Mouse (Mus musculus): Measurements from ENCODE around the gene Cavin1. TPM values are rescaled to one million over a fixed set of nuclear protein-coding genes. Genes with fewer than 3 reads are reported as not detected.
A peak's percentile ranks its signal among the peaks of the same experiment; 100 is the strongest.

Gene Cavin1
- total RNA-seq, 1 experiment from 2014 or later: 13.4 TPM

DNA sequence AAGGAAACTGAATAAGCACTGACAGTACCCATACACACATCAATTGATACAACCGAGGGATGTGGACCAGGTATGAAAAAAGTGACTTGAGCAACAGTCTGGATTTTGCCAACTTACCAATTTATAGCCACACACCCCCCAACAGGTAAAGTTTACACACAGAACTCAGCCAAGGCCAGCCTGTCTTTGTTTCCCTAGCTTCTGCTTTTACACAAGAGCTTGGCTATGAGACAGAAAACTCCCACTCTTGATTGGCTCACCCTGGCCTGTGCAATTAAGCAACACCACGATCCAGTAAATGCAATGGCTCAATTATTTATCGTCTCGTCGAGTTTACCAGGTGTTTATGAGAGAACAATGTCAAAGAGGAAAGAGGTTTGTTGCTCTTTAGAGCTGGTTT, 32.6 kb downstream of the Cavin1 start:
- 0 out of 4 replicates have a peak, but pooled peaks of 1 of the 2 experiments have one; percentile 31 for ATAC-seq (replicated peaks in 1 of 2; ENCODE audit: insufficient read depth in 1 of 2, low FRiP score in 2 of 2, low TSS enrichment in 1 of 2, low read depth in 1 of 2, poor library complexity in 2 of 2, severe bottlenecking in 2 of 2)

DNA sequence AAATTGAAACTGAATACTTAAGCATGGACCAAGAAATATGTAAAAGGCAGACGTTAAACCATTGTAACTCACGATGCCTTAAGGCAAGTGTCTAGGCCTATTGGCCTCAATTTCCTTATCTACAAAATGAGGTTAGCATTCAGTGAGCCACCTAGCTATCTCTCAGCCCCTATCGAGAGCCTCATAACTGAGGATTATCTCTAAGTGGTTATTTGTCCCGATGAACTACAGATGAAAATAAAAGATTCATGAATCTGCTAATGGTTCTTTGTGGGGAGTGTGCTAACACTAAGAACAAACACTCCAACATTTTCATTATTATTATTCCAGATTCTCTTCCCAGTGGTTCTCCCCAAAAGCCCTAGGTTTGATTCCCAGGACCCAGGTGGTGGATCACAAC, 33.4 kb downstream of the Cavin1 start:
- no peak for ATAC-seq (replicated peaks in 1 of 2; ENCODE audit: insufficient read depth in 1 of 2, low FRiP score in 2 of 2, low TSS enrichment in 1 of 2, low read depth in 1 of 2, poor library complexity in 2 of 2, severe bottlenecking in 2 of 2)

DNA sequence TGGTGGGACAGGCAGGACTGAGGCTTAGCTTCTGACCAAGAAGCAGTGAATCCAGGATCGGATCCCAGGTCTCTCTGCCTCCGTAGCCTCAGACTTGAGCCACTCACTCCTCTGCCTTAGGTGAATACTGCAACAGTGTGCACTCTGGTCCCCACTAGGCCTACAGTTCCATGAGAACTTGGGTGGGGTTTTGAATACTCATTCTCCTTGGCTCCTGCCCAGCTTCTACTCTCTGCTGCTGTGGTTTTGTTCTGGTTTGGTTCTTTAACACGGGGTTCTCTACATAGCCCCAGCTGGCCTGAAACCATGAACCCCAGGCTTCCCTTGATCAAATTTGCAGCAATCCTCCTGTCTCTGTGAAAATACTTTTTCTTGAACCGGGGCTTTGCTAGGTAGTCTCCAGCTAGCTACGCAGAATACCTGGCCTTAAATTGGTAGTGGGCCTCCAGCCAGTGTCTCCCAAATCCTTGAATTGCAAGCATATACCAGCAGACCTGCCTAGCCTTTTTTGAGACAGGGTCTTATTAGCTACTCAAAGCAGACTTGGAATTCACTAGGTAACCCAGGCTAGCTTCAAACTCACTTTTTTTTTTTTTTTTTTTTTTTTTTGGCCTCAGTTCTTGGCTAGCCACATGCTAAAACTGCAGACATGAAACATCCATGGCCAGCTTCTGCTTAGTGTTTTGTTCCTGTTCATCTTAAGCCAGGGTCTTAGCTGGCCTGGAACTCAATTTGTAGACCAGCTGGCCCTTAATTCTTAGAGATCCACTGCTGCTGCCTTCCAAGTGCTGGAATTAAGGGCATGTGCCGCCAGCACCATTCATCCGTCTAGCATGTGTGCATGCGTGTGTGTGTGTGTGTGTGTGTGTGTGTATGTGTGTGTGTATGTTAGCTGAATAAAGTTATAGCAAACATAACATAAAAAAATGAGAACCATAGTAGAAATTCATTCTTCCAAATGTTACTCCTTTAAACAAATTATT, 35.0 kb downstream of the Cavin1 start:
- peak; percentile 5 to 17; a peak in 2 of 4 replicates for ATAC-seq (replicated peaks in 1 of 2; ENCODE audit: insufficient read depth in 1 of 2, low FRiP score in 2 of 2, low TSS enrichment in 1 of 2, low read depth in 1 of 2, poor library complexity in 2 of 2, severe bottlenecking in 2 of 2)

DNA sequence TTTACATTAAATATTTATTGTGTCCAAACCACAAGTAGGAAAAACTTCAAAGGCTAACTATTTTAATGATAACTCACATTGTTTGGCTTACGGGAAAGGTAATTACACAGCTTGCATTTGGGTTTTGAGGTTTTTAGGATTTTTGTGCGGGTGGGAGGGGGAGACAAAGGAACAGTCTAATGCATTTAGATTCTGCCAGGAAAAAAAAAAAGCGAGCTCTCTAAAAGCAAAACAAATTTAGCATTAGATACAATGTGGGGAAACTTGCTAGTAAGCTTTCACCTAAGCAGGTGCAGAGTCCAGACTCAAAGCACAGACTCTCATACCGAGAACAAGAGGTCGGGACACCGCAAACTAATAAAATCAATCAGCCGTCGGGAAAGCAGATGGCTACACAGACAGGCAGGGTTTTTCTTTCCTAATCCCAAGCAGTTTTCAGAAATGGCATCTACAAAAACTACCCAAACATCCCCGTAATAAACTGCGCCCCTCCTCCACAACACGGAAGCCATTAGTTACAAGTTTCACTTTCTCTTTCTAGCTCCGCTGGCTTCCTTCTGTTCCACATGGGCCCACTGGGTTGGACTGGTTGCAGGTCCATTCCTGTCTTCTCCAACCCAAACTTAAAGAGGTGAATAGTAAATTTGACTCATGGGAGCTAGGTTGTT, 39.3 kb downstream of the Cavin1 start:
- ATAC-seq (replicated peaks in 1 of 2; ENCODE audit: insufficient read depth in 1 of 2, low FRiP score in 2 of 2, low TSS enrichment in 1 of 2, low read depth in 1 of 2, poor library complexity in 2 of 2, severe bottlenecking in 2 of 2): peak; percentile 67 to 68; a peak in 3 of 4 replicates

DNA sequence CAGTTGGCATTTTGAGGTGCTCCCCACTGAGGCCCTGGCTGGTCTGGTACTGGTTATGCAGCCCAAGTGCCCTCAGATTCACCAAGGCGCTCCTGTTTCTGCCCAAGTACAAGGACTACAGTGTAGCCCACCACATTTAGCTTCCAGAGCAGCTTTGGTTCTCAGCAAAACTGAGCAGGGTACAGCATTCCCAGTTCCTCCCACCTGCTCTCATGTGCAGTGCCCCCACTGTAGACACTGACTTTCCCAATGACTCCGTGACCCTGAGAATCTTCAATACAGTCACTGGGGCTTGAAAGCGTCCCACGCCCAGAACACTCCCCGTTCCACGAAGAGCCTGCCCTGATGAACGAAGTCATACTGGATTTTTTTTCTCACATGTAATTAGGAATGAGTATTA, 40.1 kb downstream of the Cavin1 start:
- ATAC-seq (replicated peaks in 1 of 2; ENCODE audit: insufficient read depth in 1 of 2, low FRiP score in 2 of 2, low TSS enrichment in 1 of 2, low read depth in 1 of 2, poor library complexity in 2 of 2, severe bottlenecking in 2 of 2): no peak

DNA sequence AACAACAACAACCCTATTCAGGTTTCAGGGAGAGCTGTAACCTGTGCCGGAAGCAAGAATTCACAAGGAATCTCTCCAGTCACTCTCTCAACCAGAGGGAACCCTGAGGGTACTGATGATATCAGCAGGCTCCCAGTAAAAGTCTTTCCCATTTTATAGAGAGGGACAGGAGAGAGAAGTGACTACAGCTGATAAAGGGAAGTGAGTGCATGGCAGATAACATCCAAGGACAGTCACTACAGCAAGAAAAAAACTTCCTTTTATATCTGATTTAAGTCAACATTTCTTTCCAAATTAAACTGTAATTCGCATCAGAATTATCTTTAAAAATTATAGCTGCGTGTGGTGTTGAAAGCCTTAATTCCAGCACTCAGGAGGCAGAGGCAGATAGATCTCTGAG, 43.3 kb downstream of the Cavin1 start:
- ATAC-seq (replicated peaks in 1 of 2; ENCODE audit: insufficient read depth in 1 of 2, low FRiP score in 2 of 2, low TSS enrichment in 1 of 2, low read depth in 1 of 2, poor library complexity in 2 of 2, severe bottlenecking in 2 of 2): no peak

DNA sequence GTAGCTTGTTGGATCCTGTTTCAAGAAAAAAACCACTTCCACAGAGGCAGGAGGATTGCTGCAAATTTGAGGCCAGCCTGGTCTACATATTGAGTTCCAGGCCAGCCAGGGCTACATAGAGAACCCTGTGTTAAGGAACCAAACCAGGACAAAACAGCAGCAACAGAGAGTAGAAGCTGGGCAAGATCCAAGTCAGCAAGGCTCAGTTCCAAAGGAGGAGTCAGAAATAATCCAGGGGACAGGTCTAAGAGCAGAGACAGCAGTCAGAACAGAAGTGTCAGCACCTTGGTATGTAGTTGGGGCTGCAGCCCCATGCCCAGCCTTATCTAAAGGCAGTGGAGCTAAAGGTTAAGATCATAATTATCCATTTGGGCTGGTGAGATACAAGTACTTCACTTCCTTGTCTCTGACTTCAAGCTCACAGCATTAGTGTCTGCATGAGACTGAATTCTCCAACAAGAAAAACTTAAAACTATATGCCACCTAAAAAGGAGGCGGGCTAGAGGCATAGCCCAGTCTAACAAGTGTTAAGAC, 46.2 kb downstream of the Cavin1 start:
- no peak for ATAC-seq (replicated peaks in 1 of 2; ENCODE audit: insufficient read depth in 1 of 2, low FRiP score in 2 of 2, low TSS enrichment in 1 of 2, low read depth in 1 of 2, poor library complexity in 2 of 2, severe bottlenecking in 2 of 2)

DNA sequence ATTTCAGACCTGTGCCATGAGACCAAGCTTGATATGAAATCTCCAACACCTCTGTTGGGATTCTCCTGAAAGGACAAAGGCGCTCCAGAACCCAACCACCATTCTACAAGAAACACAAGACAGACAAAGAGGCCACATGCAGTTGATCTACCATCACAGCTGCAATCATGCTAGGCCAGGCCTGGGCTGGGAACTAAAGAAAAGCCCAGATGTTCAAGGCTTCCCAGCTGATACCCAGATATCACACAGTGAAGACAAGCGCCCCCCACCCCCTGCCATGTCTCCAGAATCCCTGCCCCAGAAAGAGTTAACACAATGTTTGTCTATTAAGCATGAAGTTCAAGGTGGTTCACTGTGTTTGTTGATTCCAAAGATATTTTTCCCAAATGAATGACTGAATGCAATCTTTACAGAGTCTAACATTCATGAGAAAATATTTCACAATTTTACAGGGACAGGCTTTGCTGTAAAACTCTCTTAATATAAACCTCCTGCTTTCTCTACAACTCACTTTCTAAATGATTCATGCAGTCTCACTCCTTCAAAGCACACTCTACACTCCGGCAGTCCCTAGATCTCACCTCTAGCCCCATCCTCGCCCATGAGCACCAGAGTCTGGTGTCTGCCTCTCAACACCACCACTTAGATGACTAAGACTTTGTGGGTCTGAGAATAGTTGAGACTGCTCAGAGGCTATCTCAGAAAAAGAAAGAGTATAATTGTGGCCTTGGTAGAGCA, 49.6 kb downstream of the Cavin1 start:
- no peak for ATAC-seq (replicated peaks in 1 of 2; ENCODE audit: insufficient read depth in 1 of 2, low FRiP score in 2 of 2, low TSS enrichment in 1 of 2, low read depth in 1 of 2, poor library complexity in 2 of 2, severe bottlenecking in 2 of 2)

DNA sequence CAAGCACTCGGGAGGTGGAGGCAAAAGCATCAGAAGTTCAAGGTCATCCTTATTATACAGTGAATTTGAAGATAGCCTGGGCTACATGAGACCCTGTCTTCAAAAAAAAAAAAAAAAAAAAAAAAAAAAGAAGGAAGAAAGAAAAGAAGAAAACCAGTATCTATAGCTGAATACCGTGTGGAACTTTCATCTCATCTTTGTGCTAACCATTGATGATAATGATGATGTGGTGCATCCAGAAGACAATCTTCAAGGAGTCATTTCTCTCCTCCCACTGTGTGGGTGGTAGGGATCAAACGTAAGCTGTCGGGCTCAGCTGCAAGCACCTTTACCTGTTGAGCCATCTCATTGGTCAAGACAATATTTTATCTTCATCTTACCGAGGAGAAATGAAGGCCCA, 52.7 kb downstream of the Cavin1 start:
- no peak for ATAC-seq (replicated peaks in 1 of 2; ENCODE audit: insufficient read depth in 1 of 2, low FRiP score in 2 of 2, low TSS enrichment in 1 of 2, low read depth in 1 of 2, poor library complexity in 2 of 2, severe bottlenecking in 2 of 2)

DNA sequence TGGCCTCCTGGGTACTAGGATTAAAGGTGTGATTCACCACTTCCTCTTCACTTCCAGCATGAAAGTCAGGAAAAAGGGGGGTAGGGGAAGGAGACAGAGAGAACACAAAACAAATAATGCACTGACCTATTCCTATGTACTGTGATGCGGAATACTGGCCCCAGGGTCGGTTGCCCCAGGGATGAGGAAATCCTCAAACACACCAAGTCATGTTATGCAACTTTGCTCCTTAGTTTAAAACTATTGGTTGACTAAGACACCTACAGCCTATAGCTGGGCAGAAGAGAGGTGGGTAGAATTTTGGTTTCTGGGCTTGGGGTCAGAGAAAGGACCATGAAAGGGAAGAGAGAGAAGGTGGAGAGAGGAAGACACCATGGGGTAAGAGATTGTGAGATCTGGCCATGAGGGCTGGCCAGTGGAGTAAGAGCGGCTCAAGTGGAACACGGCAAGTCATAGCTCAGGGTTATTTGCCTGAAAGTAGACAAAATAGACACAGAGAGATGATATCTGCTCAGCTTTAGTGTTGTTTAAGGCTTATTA, 54.2 kb downstream of the Cavin1 start:
- peak in 1 of 2 experiments; percentile 51; a peak in 1 of 4 replicates for ATAC-seq (replicated peaks in 1 of 2; ENCODE audit: insufficient read depth in 1 of 2, low FRiP score in 2 of 2, low TSS enrichment in 1 of 2, low read depth in 1 of 2, poor library complexity in 2 of 2, severe bottlenecking in 2 of 2)

DNA sequence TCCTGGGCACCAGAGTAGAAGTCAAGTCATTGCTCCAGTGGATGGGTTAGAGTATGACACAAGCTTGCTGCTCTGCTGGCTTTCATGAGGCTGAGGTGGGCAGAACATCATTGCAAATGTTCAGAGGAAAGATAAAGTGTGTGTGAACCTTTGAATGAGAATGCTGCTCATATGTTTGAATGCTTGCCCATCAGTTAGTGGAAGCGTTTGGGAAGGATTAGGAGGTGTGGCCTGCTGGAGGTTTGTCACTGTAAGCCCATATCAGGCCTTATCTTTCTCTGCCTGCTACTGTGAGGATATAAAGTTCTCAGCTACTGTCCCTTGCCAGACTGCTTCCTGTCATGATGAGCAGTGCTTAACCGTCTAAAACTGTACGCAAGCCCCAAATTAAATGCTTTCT, 55.6 kb downstream of the Cavin1 start:
- ATAC-seq (replicated peaks in 1 of 2; ENCODE audit: insufficient read depth in 1 of 2, low FRiP score in 2 of 2, low TSS enrichment in 1 of 2, low read depth in 1 of 2, poor library complexity in 2 of 2, severe bottlenecking in 2 of 2): no peak

DNA sequence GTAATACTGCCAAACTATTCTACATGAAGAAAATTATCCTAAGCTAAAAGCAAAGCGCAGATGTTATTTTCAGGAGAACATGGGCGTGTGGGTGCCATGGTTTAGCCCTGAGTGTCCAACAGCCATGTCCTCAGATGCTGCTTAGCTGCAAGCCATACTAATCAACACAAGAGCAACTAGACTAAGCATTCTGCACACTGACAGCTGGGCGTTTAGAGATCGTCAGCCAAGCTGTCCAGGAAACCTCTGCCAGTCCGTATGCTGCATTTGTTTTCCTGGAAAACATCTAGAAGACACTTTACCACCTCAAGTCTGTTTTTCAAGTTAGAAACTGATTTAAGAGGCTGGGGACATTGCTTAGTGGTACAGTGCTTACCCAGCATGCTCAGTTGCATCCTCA, 56.3 kb downstream of the Cavin1 start:
- ATAC-seq (replicated peaks in 1 of 2; ENCODE audit: insufficient read depth in 1 of 2, low FRiP score in 2 of 2, low TSS enrichment in 1 of 2, low read depth in 1 of 2, poor library complexity in 2 of 2, severe bottlenecking in 2 of 2): no peak

DNA sequence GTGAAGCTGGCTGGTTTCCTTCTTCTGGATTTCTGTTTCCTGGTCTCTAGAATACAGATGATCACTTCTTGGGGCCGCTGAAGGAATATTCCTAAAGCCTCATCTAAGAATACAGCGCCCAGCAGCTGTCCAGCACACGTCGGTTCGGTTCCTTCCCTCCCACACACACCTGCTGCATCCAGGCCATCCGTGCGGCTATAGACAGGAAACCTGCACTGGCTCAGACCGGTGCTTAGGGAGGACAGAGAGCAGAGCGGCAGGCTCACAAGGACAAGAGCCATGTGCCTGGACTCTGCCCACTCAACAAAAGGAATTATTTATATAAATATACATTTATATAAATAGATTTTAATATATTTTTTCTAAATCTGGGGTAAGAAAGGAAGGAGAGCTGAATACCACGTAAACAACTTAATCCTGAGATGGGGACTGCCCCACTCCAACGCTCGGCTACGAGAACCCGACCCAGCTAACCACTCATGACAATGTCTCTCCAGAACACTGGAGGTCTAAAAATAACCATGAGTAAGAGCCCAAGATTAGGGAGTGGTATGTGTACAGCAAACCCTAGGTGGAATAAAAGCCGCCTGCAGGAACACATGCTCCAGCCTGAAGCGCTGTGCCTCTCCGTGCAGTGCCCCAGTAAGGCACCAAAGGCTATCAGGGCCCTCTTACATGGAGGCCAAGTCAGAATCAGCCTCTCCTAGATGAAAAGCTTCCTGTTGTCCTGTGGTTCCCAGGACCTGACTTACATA, 58.1 kb downstream of the Cavin1 start:
- ATAC-seq (replicated peaks in 1 of 2; ENCODE audit: insufficient read depth in 1 of 2, low FRiP score in 2 of 2, low TSS enrichment in 1 of 2, low read depth in 1 of 2, poor library complexity in 2 of 2, severe bottlenecking in 2 of 2): no peak

DNA sequence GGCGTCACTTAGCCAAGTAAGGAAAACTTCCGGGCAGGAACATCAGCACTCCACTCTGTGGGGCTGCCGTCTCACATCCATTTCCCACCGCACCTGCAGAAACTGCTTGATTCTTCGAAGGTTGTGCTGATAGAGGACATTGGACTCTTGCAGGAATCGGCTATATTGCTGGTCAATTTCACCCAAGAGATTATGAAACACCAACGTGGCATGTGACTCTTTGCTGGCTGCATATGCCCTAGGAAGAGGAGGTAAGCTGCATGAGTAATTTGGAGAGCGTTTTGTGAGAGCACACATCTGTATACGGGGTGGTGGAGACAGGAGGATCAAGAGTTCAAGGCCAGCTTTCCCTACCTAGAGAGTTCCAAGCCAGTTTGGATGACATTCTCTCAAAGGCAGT, 62.1 kb downstream of the Cavin1 start:
- no peak for ATAC-seq (replicated peaks in 1 of 2; ENCODE audit: insufficient read depth in 1 of 2, low FRiP score in 2 of 2, low TSS enrichment in 1 of 2, low read depth in 1 of 2, poor library complexity in 2 of 2, severe bottlenecking in 2 of 2)

DNA sequence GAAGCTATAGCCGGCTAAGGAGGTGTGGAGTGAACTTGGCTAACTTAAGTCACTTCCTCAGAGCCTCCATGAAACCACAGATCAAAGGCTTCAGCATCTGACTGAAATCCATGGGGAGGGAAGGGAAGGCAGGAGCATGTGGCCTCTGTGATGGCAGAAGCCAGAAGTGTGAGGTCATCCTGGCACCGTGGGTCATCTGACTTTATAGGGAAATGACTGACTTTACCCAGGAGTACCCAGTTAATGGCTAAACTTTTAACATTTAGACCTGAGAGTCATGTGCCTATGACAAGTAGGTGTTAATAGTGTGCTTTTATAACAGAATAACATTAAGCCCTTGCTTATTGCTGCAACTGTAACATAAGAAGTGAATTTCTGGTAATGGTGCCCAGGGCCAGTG, 62.6 kb downstream of the Cavin1 start:
- no peak for ATAC-seq (replicated peaks in 1 of 2; ENCODE audit: insufficient read depth in 1 of 2, low FRiP score in 2 of 2, low TSS enrichment in 1 of 2, low read depth in 1 of 2, poor library complexity in 2 of 2, severe bottlenecking in 2 of 2)

DNA sequence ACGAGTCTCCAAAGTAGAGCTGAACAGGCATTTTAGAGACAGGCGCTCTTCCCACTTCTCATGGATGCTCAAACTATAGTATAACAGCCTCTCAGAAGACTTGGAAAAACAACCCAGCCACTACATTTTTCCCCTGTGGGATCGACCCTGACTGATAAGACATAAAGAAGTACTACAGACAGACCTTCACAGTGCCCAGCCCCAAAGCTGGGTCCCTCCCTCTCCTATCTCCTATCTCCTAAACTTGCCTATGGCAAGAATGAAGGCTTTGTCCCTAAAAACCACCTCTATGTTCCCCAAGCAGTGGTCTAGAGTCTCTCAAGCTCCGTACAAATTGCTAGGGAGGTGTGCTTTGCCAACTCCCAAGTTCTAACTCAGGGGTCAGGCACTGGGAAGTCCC, 63.8 kb downstream of the Cavin1 start:
- no peak for ATAC-seq (replicated peaks in 1 of 2; ENCODE audit: insufficient read depth in 1 of 2, low FRiP score in 2 of 2, low TSS enrichment in 1 of 2, low read depth in 1 of 2, poor library complexity in 2 of 2, severe bottlenecking in 2 of 2)
